Mouse (Mus musculus) limb, embryonic 13.5 days (tissue): ENCODE measurements around the gene Pde4d. TPM values are rescaled to one million over a fixed set of nuclear protein-coding genes. Genes with fewer than 3 reads are reported as not detected.

Experiments
- ATAC-seq: fragments of 200-750 bp; cut with Nextera tagmentation; 2 replicates; pipeline ENCODE4 v1.8.0; 2017; ENCODE audit warnings: low read depth, moderate number of reproducible peaks, moderate TSS enrichment; ENCODE audit not compliant: low FRiP score
- H3K27ac ChIP-seq: fragments of 300-500 bp; sonication (generic); 2 replicates; pipeline ENCODE4 v1.5.1; 2015; ENCODE audit warnings: inconsistent platforms, mild to moderate bottlenecking, moderate library complexity
- H3K27me3 ChIP-seq: fragments of 300-500 bp; sonication (generic); 2 replicates; pipeline ENCODE4 v1.6.1; 2015; ENCODE audit warnings: mild to moderate bottlenecking, inconsistent platforms
- H3K36me3 ChIP-seq: fragments of 300-500 bp; sonication (generic); 2 replicates; pipeline ENCODE4 v1.6.1; 2015; ENCODE audit warnings: inconsistent platforms, mild to moderate bottlenecking, moderate library complexity
- H3K4me1 ChIP-seq: fragments of 300-500 bp; sonication (generic); 2 replicates; pipeline ENCODE4 v1.6.1; 2015; ENCODE audit warnings: inconsistent platforms
- H3K4me2 ChIP-seq: fragments of 300-500 bp; sonication (generic); replicated peaks from 2 replicates; pipeline ENCODE4 v1.6.1; 2015; ENCODE audit warnings: inconsistent platforms, mild to moderate bottlenecking, moderate library complexity
- H3K4me3 ChIP-seq: fragments of 300-500 bp; sonication (generic); 2 replicates; pipeline ENCODE4 v1.5.1; 2015; ENCODE audit warnings: moderate library complexity, mild to moderate bottlenecking, inconsistent platforms
- H3K9ac ChIP-seq: fragments of 300-500 bp; sonication (generic); 2 replicates; pipeline ENCODE4 v1.6.1; 2015; ENCODE audit warnings: mild to moderate bottlenecking, inconsistent platforms
- H3K9me3 ChIP-seq: fragments of 300-500 bp; sonication (generic); 2 replicates; pipeline ENCODE4 v1.6.1; 2016; ENCODE audit warnings: inconsistent platforms
- WGBS: fragments of 180-500 bp; shearing (Covaris S2); methylation state at CpG from one replicate; pipeline ENCODE4 v1.1.7; 2015; 5-methylcytosine and 5-hydroxymethylcytosine counted together
- polyA plus RNA-seq: library from polyadenylated mRNA; unstranded; fragments of >200 nt; fragmentation: Nextera tagmentation; extraction: Ambion mirVana; gene quantifications from 2 replicates; pipeline ENCODE4 v1.2.1, GENCODE M21; 2015

Pde4d gene
- polyA plus RNA-seq, 1 experiment from 2014 or later, result 22.3 TPM

DNA sequence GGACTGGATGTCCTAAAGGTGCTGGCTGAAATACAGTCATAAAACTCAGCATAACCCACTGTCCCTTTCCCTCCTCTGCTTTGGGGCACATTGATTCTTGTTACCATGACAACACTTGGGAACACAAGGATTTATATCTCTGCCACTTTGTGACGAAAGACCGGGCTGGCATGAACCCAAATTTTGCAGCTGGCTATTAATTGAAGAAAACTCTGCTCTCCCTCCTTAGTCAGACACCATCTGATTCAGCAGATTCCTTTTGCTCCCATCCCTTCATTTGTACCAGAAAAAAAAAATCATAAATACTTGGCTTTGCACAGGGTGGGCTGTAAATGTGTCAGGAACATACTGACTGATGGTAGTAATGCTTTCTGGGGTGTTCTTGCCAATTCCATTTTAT, 1037.6 kb downstream of the Pde4d start:
- Histone ChIP-seq H3K4me3 (no peak overlapping the region), H3K4me1 (peaks cover 22% of the 10 kb centered on the region), H3K9me3 (no peaks in the 10 kb centered on the region), H3K36me3 (no peaks in the 10 kb centered on the region), H3K27me3 (no peaks in the 10 kb centered on the region), H3K27ac (no peak overlapping the region), H3K9ac (no peak overlapping the region), H3K4me2 (no peak overlapping the region)
- WGBS, result 36% methylated on average over 2 of the region's 2 CpGs
- ATAC-seq, result no peak

GRCm38 (mm10) chr13:109490853-109491252, 1041.1 kb downstream of the Pde4d start:
- H3K27me3 ChIP-seq, result no peaks in the 10 kb centered on the region
- peaks cover 17% of the 10 kb centered on the region for H3K4me1 ChIP-seq
- no peak overlapping the region for H3K27ac ChIP-seq
- WGBS, result 74% methylated on average over 2 of the region's 2 CpGs
- H3K4me3 ChIP-seq, result no peak overlapping the region
- no peak overlapping the region for H3K4me2 ChIP-seq
- ATAC-seq, result no peak
- no peaks in the 10 kb centered on the region for H3K36me3 ChIP-seq
- H3K9me3 ChIP-seq, result no peaks in the 10 kb centered on the region
- H3K9ac ChIP-seq, result no peak overlapping the region

DNA sequence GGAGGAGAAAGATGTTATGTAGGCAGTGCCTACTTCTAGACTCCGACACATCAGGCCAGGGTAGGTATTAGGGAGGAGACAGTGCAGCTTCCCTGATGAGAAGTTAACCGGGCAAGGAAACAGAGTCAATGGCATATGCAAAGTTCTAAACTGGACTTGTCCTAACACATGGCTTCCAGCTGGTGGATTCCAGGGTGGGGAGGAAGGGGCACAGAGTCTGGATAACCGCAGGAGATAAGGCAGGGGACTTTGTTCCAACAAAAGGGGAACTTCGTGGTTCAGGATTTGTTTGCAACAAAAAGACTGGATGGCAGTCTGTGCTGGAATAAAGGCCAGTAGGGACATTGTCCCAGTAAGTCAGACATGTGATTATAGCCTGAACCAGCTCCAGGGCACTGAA, 1042.1 kb downstream of the Pde4d start:
- Histone ChIP-seq H3K9me3 (no peaks in the 10 kb centered on the region), H3K9ac (no peak overlapping the region), H3K4me1 (peaks cover 7% of the 10 kb centered on the region; the same call in 1 of the 2 replicates), H3K36me3 (no peaks in the 10 kb centered on the region), H3K27me3 (no peaks in the 10 kb centered on the region), H3K4me3 (no peak overlapping the region), H3K27ac (no peak overlapping the region), H3K4me2 (no peak overlapping the region)
- ATAC-seq, result no peak
- 65% methylated on average over 4 of the region's 4 CpGs for WGBS

GRCm38 (mm10) chr13:109500336-109500735, 1050.6 kb downstream of the Pde4d start:
- H3K4me2 ChIP-seq, result no peak overlapping the region
- 72% methylated on average over 9 of the region's 9 CpGs for WGBS

DNA sequence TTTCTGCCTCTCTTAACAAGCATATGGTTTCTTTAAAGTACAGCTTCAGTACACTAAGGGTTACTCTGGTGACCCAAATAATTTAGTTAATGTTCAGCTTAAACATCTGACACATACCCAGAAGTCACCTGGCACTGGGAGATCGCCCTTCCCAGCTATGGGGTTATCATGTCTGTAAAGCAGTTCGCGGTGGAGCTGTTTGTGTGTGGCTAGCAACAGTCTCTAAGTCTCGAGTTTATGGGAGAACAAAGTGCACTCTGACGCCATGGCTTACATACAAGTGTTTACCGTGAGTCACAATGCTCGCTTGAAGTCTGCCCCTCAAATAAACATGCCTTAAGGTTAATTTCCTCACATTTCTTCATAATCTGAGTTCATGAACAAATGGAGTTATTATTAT, 1053.0 kb downstream of the Pde4d start:
- Histone ChIP-seq H3K9ac (no peak overlapping the region), H3K4me2 (no peak overlapping the region), H3K4me3 (no peak overlapping the region), H3K4me1 (peaks cover 13% of the 10 kb centered on the region), H3K27me3 (no peaks in the 10 kb centered on the region), H3K9me3 (no peaks in the 10 kb centered on the region), H3K36me3 (no peaks in the 10 kb centered on the region), H3K27ac (no peak overlapping the region)
- WGBS, result 66% methylated on average over 7 of the region's 7 CpGs
- ATAC-seq, result no peak

More at GRCm38 (mm10) chr13:109500336-109500735, 1050.6 kb downstream of the Pde4d start:
- no peak for ATAC-seq
- H3K27ac ChIP-seq, result no peak overlapping the region
- H3K9ac ChIP-seq, result no peak overlapping the region
- H3K27me3 ChIP-seq, result no peaks in the 10 kb centered on the region
- no peaks in the 10 kb centered on the region for H3K9me3 ChIP-seq
- H3K4me1 ChIP-seq, result peaks cover 13% of the 10 kb centered on the region
- H3K4me3 ChIP-seq, result no peak overlapping the region
- no peaks in the 10 kb centered on the region for H3K36me3 ChIP-seq

- Histone ChIP-seq H3K27me3 (no peaks in the 10 kb centered on the region), H3K4me2 (no peak overlapping the region), H3K27ac (no peak overlapping the region), H3K36me3 (no peaks in the 10 kb centered on the region), H3K9me3 (no peaks in the 10 kb centered on the region), H3K9ac (no peak overlapping the region), H3K4me1 (peaks cover 8% of the 10 kb centered on the region), H3K4me3 (no peak overlapping the region)
- WGBS, result 56% methylated on average over 7 of the region's 7 CpGs
- ATAC-seq, result no peak
Measured at GRCm38 (mm10) chr13:109506754-109507153, 1057.0 kb downstream of the Pde4d start.

DNA sequence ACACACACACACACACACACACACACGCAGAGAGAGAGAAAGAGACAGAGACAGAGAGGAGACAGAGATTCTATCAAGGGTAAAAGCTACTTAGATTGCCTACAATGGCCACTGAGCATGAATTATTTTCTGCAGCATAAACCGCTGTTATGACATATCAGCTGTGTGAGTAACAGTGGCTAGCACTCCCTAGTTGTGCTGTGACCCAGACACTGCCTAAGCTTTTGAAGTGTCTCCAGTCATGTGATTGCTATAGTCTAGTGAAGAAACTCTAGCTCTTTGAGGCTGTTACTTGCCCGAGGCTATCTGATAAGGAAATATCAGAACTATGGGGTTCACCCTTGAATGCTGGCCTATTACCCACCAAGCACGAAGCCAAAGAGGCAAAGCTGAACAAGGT, 1058.7 kb downstream of the Pde4d start:
- Histone ChIP-seq H3K4me1 (peaks cover 2% of the 10 kb centered on the region), H3K36me3 (no peaks in the 10 kb centered on the region), H3K27ac (no peak overlapping the region), H3K4me2 (no peak overlapping the region), H3K4me3 (no peak overlapping the region), H3K9ac (no peak overlapping the region), H3K27me3 (no peaks in the 10 kb centered on the region), H3K9me3 (no peaks in the 10 kb centered on the region)
- 84% methylated on average over 4 of the region's 4 CpGs for WGBS
- ATAC-seq, result no peak

GRCm38 (mm10) chr13:109518194-109518593, 1068.4 kb downstream of the Pde4d start:
- no peak overlapping the region for H3K4me2 ChIP-seq
- peaks cover 4% of the 10 kb centered on the region; the same call in 1 of the 2 replicates for H3K4me1 ChIP-seq
- no peaks in the 10 kb centered on the region for H3K36me3 ChIP-seq
- H3K27me3 ChIP-seq, result no peaks in the 10 kb centered on the region
- no peak for ATAC-seq
- no peak overlapping the region for H3K27ac ChIP-seq
- H3K4me3 ChIP-seq, result no peak overlapping the region
- H3K9me3 ChIP-seq, result no peaks in the 10 kb centered on the region
- 95% methylated on average over 1 of the region's 1 CpGs for WGBS
- no peak overlapping the region for H3K9ac ChIP-seq

- Histone ChIP-seq H3K9ac (no peak overlapping the region), H3K27ac (no peak overlapping the region), H3K27me3 (no peaks in the 10 kb centered on the region), H3K9me3 (no peaks in the 10 kb centered on the region), H3K4me2 (no peak overlapping the region), H3K4me3 (no peak overlapping the region), H3K4me1 (no peaks in the 10 kb centered on the region), H3K36me3 (no peaks in the 10 kb centered on the region)
- 41% methylated on average over 3 of the region's 3 CpGs for WGBS
- no peak for ATAC-seq
Measured at GRCm38 (mm10) chr13:109519485-109519884, 1069.7 kb downstream of the Pde4d start.

DNA sequence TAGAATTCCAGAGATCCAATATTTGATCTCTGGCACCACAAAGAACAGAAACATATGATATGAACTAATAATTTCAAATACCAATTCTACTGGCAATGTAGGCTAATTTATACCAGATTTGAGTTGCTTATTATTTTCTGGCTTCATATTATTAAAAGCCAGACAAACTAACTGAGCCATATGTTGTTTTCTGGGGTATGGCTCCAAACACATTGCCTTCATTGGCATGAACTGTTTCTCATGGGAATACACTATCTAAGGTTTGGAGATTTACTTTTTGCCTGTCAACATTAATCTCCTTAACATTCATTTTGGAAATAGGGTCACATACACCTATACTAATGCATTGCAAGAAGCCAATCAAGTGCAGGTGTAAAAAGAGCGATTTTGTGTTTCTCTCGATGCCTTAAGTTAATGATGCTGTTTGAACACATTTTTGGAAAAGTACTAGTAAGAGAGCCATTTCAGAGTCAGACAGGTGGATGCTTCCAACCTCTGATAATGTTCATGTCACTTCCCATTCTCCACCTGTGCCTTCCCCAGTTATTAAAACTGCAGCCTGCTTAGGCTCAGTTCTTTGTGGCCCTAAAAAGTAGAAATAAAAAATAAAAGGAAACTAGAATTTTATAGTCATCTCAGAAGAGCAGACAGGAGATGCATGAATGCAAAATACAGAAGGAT, 1070.4 kb downstream of the Pde4d start:
- 81% methylated on average over 2 of the region's 2 CpGs for WGBS

DNA sequence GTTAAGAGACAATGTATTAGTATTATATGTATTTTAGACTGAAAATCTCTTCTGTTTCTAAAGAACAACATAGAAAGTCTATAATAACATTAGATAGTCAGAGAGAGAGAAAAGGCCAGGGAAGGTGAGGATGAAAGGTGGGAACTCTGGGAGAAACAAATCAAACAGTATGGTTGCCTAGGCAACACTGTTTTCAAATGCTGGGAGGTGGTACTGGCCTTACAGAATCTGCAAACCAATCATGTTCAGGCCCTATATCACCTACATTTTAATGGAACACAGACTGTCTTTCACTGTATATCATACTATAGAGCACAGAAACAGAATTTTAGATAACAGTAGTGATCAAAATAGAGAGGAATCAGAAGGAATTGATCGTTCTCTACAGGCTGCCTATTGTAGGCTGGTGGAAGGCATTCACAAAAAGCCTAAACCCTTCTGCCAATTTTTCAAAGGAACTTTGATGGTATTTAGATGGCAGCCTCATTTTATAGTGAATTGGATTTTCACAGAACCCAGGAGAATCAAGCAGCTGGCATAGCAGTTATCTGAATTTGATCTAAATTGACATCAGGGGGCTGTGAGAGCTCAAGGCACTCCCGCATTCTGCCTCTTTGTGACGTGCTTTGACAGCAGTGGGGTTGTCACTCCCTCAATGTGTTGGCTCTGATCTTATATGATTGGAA, 1084.2 kb downstream of the Pde4d start:
- no peak for ATAC-seq
- Histone ChIP-seq H3K4me1 (no peaks in the 10 kb centered on the region), H3K4me3 (no peak overlapping the region), H3K27me3 (no peaks in the 10 kb centered on the region), H3K27ac (no peak overlapping the region), H3K4me2 (no peak overlapping the region), H3K9ac (no peak overlapping the region), H3K36me3 (no peaks in the 10 kb centered on the region), H3K9me3 (no peaks in the 10 kb centered on the region)
- WGBS, result 72% methylated on average over 3 of the region's 3 CpGs

More for the DNA sequence above, 1070.4 kb downstream of the Pde4d start:
- H3K9me3 ChIP-seq, result no peaks in the 10 kb centered on the region
- H3K4me3 ChIP-seq, result no peak overlapping the region
- no peaks in the 10 kb centered on the region for H3K36me3 ChIP-seq
- no peaks in the 10 kb centered on the region for H3K4me1 ChIP-seq
- H3K27ac ChIP-seq, result no peak overlapping the region
- H3K4me2 ChIP-seq, result no peak overlapping the region
- ATAC-seq, result no peak
- no peak overlapping the region for H3K9ac ChIP-seq
- no peaks in the 10 kb centered on the region for H3K27me3 ChIP-seq

GRCm38 (mm10) chr13:109534709-109535284, 1085.0 kb downstream of the Pde4d start:
- no peak for ATAC-seq
- Histone ChIP-seq H3K4me3 (no peak overlapping the region), H3K36me3 (no peaks in the 10 kb centered on the region), H3K4me1 (no peaks in the 10 kb centered on the region), H3K9me3 (no peaks in the 10 kb centered on the region), H3K4me2 (no peak overlapping the region), H3K27ac (no peak overlapping the region), H3K9ac (no peak overlapping the region), H3K27me3 (no peaks in the 10 kb centered on the region)
- 71% methylated on average over 5 of the region's 5 CpGs for WGBS
